Mouse (Mus musculus) megakaryocyte, embryonic 14.5 days (primary cell): ENCODE measurements around the gene Lancl2.

Experiments
- FLI1 ChIP-seq: IDR thresholded peaks from 2 replicates; pipeline ENCODE4 v1.6.1; 2012; ENCODE audit warnings: low read length, inconsistent platforms, mixed read lengths
- GATA1 ChIP-seq: IDR thresholded peaks from 3 replicates; pipeline ENCODE4 v1.6.1; 2012; ENCODE audit warnings: mixed read lengths, low read length, inconsistent platforms, borderline replicate concordance

GRCm38 (mm10) chr6:57702376-57702742 lies at the start of gene Lancl2:
- TF ChIP-seq GATA1 (no peak), FLI1 (no peak)
